Mouse (Mus musculus): Measurements from ENCODE around the gene Gm20696. TPM values are rescaled to one million over a fixed set of nuclear protein-coding genes. Genes with fewer than 3 reads are reported as not detected.
A peak's percentile ranks its signal among the peaks of the same experiment; 100 is the strongest.

Gene Gm20696
- polyA plus RNA-seq, 1 experiment from 2014 or later: 3.0 TPM

DNA sequence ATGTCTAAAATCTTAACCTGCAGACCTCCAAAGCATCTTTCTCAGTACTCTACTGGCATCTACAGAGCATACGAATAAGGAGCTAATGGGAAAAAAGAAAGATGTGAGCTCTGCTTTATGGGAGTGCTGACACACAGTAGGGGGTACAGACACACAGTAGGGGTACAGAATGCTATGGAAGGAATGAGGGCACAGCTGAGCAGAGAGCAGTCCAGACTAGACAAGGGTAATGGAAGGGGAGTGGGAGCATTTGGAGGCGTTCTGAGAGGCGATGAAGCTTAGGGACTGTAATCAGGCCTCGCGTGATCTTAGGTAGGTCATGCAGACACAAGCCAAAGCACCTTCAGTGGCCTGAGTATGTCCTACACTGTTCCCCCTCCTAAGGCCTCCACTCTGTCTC lies 17.4 kb upstream of the Gm20696 start:
- H3K4me1 ChIP-seq: no peaks in the 10 kb centered on the region
- H3K36me3 ChIP-seq: no peaks in the 10 kb centered on the region
- H3K27me3 ChIP-seq (replicated peaks): peaks cover 13% of the 10 kb centered on the region; the same call in 1 of the 2 replicates
- no peak for ATAC-seq
- no peak overlapping the region for H3K4me2 ChIP-seq
- H3K4me3 ChIP-seq: no peak overlapping the region
- WGBS (ENCODE audit: insufficient replicate concordance): 80% methylated on average over 5 of the region's 5 CpGs
- H3K9me3 ChIP-seq (replicated peaks): no peaks in the 10 kb centered on the region
- H3K27ac ChIP-seq: no peak overlapping the region
- no peak overlapping the region for H3K9ac ChIP-seq

DNA sequence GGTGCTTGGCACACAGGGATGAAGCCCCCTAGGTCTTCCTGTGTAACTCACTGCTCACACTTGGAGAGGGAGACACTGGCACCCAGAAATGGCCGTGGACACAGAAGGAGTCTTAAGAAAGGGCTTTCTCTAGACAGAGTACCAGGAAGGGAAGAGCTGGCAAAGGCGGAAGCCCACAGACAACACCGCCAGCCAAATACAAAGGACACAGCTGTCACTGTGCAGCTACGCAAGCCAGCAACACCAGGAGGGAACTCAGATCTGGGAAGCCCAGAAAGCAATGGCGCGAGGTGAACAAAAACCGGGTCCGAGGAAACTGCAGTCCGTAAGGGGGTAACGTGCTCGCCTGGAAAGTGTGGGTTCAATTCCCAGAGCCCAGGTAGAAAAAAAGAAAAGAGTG lies 11.5 kb upstream of the Gm20696 start:
- H3K4me1 ChIP-seq: no peaks in the 10 kb centered on the region
- H3K9ac ChIP-seq: no peak overlapping the region
- no peak overlapping the region for H3K27ac ChIP-seq
- H3K36me3 ChIP-seq: no peaks in the 10 kb centered on the region
- no peak for ATAC-seq
- no peak overlapping the region for H3K4me3 ChIP-seq
- no peaks in the 10 kb centered on the region for H3K9me3 ChIP-seq (replicated peaks)
- H3K4me2 ChIP-seq: no peak overlapping the region
- H3K27me3 ChIP-seq (replicated peaks): no peaks in the 10 kb centered on the region; the same call in 1 of the 2 replicates
- WGBS (ENCODE audit: insufficient replicate concordance): 69% methylated on average over 11 of the region's 11 CpGs

DNA sequence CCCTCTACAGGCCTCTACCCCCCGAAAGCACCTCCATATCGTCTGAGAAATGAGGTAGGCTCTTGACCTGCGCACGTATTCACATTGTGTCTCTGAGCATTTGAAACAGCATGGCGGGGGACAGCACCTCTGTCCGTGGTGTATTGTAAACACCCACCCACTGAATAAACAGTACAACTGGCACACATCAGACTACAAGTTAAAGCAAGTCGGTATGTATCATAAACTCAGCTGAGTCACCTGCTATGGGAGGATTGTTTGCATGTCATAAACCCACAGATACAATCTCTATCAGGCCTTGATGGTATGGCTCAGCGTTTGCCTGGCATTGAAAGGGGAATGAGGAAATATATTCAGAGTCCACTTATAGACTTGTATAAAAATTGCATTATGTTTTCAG lies 10.7 kb upstream of the Gm20696 start:
- no peaks in the 10 kb centered on the region for H3K36me3 ChIP-seq
- H3K27ac ChIP-seq: no peak overlapping the region
- 61% methylated on average over 8 of the region's 8 CpGs for WGBS (ENCODE audit: insufficient replicate concordance)
- H3K9ac ChIP-seq: no peak overlapping the region
- H3K4me2 ChIP-seq: no peak overlapping the region
- no peaks in the 10 kb centered on the region for H3K9me3 ChIP-seq (replicated peaks)
- H3K27me3 ChIP-seq (replicated peaks): no peaks in the 10 kb centered on the region; the same call in 1 of the 2 replicates
- no peak for ATAC-seq
- no peak overlapping the region for H3K4me3 ChIP-seq
- no peaks in the 10 kb centered on the region for H3K4me1 ChIP-seq

DNA sequence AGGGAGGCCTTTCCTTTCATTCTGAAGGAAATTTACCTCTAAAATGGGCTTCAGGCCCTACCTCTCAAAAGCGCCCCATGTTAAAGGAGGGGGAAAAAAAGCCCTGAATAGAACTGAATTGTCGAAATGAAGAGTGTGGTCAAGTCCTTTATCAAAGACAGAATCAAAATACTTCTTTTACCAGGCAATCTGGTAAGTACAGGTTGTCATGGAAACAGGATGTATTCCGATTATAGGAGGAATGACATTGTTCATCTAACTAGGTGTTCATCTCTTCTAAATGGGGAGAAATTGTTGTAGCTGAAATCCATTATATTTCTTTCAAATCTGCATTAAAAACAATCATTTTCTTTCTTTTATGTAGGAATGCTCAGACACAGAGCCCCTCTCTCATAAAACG lies 7.9 kb upstream of the Gm20696 start:
- Histone ChIP-seq H3K9me3 (replicated peaks) (no peaks in the 10 kb centered on the region), H3K4me2 (no peak overlapping the region), H3K9ac (no peak overlapping the region), H3K27me3 (replicated peaks) (peaks cover 6% of the 10 kb centered on the region; the same call in 1 of the 2 replicates), H3K27ac (no peak overlapping the region), H3K4me3 (no peak overlapping the region), H3K36me3 (no peaks in the 10 kb centered on the region), H3K4me1 (no peaks in the 10 kb centered on the region)
- ATAC-seq: no peak
- 62% methylated on average over 4 of the region's 4 CpGs for WGBS (ENCODE audit: insufficient replicate concordance)

DNA sequence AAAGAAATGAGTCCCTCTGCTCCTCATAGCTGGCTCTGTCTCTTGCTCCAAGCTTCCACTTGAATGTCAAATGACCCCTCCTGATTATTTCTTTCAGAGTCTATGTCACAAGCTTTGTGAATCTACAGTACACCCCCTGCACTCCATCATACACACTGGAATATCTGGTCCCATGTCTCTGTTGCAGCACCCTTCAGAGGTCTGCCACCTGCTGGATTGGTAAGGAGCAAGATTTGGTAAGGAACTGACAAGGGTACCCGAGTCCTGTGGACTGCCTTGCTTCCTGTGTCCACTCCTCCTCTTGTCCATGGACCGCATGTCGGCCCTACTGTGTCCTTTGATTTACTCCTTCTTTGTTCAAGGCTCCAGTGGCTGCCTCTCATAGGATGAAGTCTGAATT lies 5.2 kb upstream of the Gm20696 start:
- H3K4me3 ChIP-seq: no peak overlapping the region
- peaks cover 33% of the 10 kb centered on the region for H3K27me3 ChIP-seq (replicated peaks)
- H3K36me3 ChIP-seq: no peaks in the 10 kb centered on the region
- no peak overlapping the region for H3K4me2 ChIP-seq
- 0 out of 2 replicates have a peak, but pooled peaks cover 4% of the 10 kb centered on the region for H3K4me1 ChIP-seq
- H3K9ac ChIP-seq: no peak overlapping the region
- H3K27ac ChIP-seq: no peak overlapping the region
- ATAC-seq: no peak
- no peaks in the 10 kb centered on the region for H3K9me3 ChIP-seq (replicated peaks)
- WGBS (ENCODE audit: insufficient replicate concordance): 43% methylated on average over 3 of the region's 3 CpGs

DNA sequence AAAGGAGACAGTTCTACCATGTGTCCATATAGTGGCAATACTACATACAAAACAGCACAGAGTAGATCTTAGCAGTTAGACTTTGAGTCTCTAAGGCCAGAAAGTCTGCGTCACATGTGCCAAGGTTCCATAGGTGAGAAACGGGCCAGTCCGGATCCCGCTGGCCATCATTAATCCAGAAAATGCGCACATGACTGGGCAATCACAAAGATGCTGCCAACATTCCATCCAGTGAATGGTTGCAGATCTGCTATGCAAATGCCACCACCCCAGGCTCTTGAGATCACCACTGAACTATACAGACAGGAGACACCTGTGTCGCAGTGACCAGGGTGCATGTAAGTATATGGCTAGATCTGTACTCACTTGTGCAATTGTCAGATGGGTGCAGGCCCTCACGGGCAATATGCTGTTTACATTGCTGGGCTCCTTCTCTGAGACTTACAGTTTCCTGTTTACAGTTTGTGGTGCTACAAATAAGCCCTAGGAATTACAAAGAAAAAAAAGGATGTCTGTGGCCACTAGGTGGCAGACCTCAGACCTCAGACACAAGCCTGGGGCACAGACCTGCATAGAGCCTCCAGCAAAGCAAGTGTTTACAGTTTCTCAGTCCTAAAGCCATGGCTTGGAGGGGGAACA lies 4.0 kb upstream of the Gm20696 start:
- H3K27me3 ChIP-seq (replicated peaks): peaks cover 44% of the 10 kb centered on the region
- no peak overlapping the region for H3K4me3 ChIP-seq
- H3K4me2 ChIP-seq: no peak overlapping the region
- no peaks in the 10 kb centered on the region for H3K36me3 ChIP-seq
- H3K9me3 ChIP-seq (replicated peaks): no peaks in the 10 kb centered on the region
- H3K4me1 ChIP-seq: peaks cover 15% of the 10 kb centered on the region; the same call in 1 of the 2 replicates
- H3K9ac ChIP-seq: no peak overlapping the region
- no peak overlapping the region for H3K27ac ChIP-seq
- ATAC-seq: no peak
- WGBS (ENCODE audit: insufficient replicate concordance): 72% methylated on average over 7 of the region's 7 CpGs

DNA sequence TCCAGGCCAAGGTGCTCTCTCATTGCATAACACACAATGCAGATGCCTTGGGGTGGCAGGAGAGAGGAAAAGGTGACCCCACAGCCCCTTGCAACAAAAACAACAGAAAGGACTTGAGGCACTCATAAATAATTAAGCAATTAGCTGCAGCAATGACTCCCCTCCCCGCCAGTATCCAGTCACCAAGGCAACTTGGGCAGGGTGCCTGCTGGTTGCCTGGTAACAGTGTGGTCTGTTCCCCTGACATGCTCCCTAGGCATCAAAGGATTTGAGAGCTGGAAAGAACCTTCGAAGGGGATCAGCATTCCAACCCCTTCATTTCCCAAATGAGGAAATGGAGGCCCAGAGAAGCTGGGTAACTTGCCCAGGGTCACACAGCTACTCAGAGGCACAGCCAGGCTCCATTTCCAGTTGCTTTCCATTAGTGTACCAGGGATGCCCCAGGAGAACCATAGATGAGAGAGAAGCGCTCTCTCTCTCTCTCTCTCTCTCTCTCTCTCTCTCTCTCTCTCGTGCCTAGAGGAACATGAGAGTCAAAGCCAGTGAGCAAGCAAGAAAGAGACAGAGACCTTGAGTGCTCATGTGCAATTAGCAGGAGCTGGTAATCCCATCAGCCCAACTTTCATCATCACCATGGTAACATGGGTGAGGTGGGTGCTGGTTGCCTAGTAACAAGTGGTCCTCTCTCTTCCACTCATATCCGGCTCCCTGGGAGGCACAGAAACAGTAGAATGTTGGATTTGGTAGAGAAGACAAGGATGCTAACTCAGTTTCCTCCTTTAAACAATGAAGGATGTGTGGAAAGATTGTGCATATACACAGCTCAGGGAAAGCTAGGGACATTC lies 3.1 kb upstream of the Gm20696 start:
- Histone ChIP-seq H3K9me3 (replicated peaks) (no peaks in the 10 kb centered on the region), H3K4me1 (peaks cover 19% of the 10 kb centered on the region; the same call in 1 of the 2 replicates), H3K27me3 (replicated peaks) (peaks cover 53% of the 10 kb centered on the region), H3K4me2 (no peak overlapping the region), H3K4me3 (no peak overlapping the region), H3K36me3 (no peaks in the 10 kb centered on the region), H3K9ac (no peak overlapping the region), H3K27ac (no peak overlapping the region)
- 40% methylated on average over 5 of the region's 5 CpGs for WGBS (ENCODE audit: insufficient replicate concordance)
- ATAC-seq: no peak

DNA sequence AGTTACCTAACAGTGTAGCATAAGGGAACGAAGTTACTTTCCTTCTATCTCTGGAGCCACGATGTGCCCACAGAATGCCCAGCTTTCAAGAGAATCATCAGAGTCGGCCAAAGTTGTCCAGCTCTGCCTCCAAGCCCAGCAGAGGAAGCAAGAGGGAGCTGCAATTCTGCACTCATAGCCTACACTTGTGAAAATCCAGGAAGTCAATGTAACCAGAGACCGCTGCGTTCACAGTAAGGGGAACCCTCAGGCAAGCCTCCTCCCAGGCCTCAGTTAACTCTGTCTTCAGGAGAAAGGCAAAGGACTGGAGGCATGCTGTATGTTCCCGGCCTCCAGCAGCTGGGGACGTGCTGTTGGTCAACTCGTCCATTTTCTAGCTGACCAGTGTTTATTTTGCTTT lies 693 bp upstream of the Gm20696 start:
- 30% methylated on average over 8 of the region's 8 CpGs for WGBS (ENCODE audit: insufficient replicate concordance)
- no peak overlapping the region for H3K4me3 ChIP-seq
- ATAC-seq: no peak

DNA sequence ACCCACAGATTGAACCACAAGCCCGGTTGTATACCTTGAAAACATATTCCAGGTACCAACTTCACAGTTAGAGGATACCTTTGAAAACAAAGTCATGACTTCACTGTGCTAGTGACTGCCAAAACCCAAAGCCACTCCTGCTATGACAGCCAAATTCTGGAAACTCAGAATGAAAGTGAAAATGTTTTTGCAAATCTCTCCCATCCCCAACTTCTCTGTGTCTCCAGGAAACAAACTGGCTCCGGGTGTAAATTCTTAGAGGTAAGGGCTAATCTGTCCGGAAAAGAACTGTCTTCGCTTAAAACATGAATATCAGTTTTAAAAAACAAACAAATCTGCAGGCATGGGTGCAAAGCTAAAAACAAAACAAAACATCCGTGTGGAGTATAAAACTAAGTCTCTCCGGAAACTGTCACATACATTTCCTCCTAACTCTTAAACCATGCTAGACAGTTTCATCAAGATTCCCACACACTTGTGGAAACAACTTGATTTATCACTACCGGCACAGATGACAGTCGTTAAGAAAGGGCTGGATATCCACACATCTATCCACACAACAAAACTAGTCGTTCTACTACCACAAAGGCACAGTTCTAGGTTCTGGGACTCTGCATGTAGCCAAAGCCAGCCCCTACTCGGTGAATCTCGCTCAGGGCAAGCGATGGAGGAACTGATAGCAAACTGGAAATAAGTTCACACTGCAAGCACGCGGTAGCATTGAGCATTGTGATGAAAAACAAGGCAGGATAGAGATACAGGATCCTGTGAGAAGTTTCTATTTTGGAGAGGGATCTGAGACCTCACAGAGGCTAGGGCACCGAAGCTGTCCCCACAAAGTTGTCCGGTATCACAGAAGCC lies 910 bp downstream of the Gm20696 start:
- peaks cover 68% of the 10 kb centered on the region for H3K27me3 ChIP-seq (replicated peaks)
- no peak overlapping the region for H3K27ac ChIP-seq
- peak overlapping the region; percentile 57; the same call in 1 of the 2 replicates for H3K9ac ChIP-seq
- peaks cover 19% of the 10 kb centered on the region; the same call in 1 of the 2 replicates for H3K4me1 ChIP-seq
- H3K36me3 ChIP-seq: no peaks in the 10 kb centered on the region
- ATAC-seq: no peak
- H3K4me3 ChIP-seq: peak overlapping the region; percentile 63
- H3K9me3 ChIP-seq (replicated peaks): no peaks in the 10 kb centered on the region
- H3K4me2 ChIP-seq: peak overlapping the region; percentile 80
- 17% methylated on average over 16 of the region's 16 CpGs for WGBS (ENCODE audit: insufficient replicate concordance)

More for the DNA sequence above, 693 bp upstream of the Gm20696 start:
- peak overlapping the region; percentile 80 for H3K4me2 ChIP-seq
- peaks cover 19% of the 10 kb centered on the region; the same call in 1 of the 2 replicates for H3K4me1 ChIP-seq
- no peak overlapping the region for H3K9ac ChIP-seq
- peaks cover 68% of the 10 kb centered on the region for H3K27me3 ChIP-seq (replicated peaks)
- no peaks in the 10 kb centered on the region for H3K36me3 ChIP-seq
- no peaks in the 10 kb centered on the region for H3K9me3 ChIP-seq (replicated peaks)
- no peak overlapping the region for H3K27ac ChIP-seq

DNA sequence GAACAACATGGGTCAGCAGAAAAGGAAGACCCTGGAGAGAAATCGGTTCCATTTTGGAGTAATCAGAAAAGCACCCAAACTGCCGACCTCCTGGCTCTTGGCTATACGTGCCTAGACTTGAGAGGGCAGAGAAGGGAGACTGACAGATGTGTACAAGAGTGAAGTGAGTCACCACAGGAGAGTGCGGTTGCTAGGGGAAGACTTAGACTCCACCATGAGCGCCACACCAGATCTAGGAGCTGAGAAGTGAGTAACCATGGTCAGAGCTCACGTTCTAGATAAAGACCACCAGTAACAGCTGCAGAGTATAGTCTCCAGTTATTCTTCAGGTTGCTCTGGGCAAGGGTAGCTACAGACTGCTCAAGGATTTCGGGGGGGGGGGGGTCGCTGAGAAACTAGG lies 3.4 kb downstream of the Gm20696 start:
- ATAC-seq: no peak
- 64% methylated on average over 8 of the region's 8 CpGs for WGBS (ENCODE audit: insufficient replicate concordance)
- H3K9me3 ChIP-seq (replicated peaks): no peaks in the 10 kb centered on the region
- peaks cover 50% of the 10 kb centered on the region for H3K27me3 ChIP-seq (replicated peaks)
- H3K9ac ChIP-seq: no peak overlapping the region
- H3K4me3 ChIP-seq: no peak overlapping the region
- no peak overlapping the region for H3K4me2 ChIP-seq
- no peaks in the 10 kb centered on the region for H3K36me3 ChIP-seq
- no peak overlapping the region for H3K27ac ChIP-seq
- H3K4me1 ChIP-seq: peaks cover 19% of the 10 kb centered on the region; the same call in 1 of the 2 replicates

DNA sequence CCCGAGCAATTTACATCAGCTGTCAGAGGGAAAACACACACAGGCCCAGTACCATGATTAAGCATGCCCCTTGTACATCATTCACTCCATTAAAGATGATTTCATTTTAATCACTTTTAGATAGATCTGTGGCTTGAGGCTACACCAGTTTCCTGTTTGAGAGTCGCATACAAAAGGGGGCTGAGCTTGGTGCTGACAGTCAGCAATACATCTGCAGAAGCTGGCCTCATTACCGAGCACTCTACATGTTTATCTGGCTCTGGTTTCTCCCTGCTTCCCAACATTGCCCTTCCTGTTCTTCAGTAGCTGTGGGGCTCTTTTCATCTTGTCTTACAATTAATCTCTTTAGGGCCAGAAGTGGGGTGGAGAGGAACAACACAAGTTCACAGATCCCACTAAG lies 6.2 kb downstream of the Gm20696 start:
- Histone ChIP-seq H3K27me3 (replicated peaks) (peaks cover 22% of the 10 kb centered on the region), H3K4me1 (0 out of 2 replicates have a peak, but pooled peaks cover 2% of the 10 kb centered on the region), H3K9me3 (replicated peaks) (no peaks in the 10 kb centered on the region), H3K36me3 (no peaks in the 10 kb centered on the region), H3K4me2 (no peak overlapping the region), H3K4me3 (no peak overlapping the region), H3K9ac (no peak overlapping the region), H3K27ac (no peak overlapping the region)
- 34% methylated on average over 3 of the region's 3 CpGs for WGBS (ENCODE audit: insufficient replicate concordance)
- ATAC-seq: no peak

Data from liver, embryonic 12.5 days (tissue).